Mouse (Mus musculus): ENCODE data around the gene Arpc5l.

DNA sequence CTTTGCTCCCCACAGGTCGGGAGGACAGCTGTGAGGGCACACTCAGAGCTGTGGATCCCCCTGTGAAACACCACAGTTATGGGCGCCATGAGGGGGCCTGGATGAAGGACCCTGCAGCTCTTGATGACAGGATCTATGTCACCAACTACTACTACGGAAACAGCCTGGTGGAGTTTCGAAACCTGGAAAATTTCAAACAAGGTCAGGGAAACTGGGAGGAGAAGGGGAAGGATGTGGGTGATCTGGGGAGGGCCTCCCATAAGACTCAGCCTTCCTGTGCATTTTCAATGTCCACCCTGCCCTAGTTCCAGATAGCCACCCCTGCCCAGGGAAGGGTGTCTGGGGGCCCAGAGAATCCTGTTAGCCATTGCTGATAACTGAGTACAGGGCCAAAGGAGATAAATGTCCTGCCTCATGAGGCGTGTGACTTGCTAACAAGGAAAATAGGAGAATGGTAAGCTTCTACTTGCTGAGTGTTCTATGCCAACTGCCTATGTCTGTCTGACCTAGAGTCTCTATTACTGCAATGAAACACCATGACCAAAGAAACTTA, 47.4 kb upstream of the Arpc5l start:
- TF ChIP-seq CTCF (IDR thresholded peaks at IDR 0.05; ENCODE audit: low read depth, low read length): no peak
- no peak for TF ChIP-seq POLR2A (IDR thresholded peaks at IDR 0.05; ENCODE audit: insufficient read depth, low read length)
- no peak for TF ChIP-seq EP300 (IDR thresholded peaks at IDR 0.05; ENCODE audit: insufficient read depth, low read depth, low read length)

Data from ES-Bruce4 (cell line).